Mouse (Mus musculus) lung, adult 2 months (tissue): Measurements from ENCODE around the gene Rif1.

Experiments
- CTCF ChIP-seq: fragments of 200-500 bp; IDR thresholded peaks from 2 replicates; pipeline ENCODE4 v1.5.1; 2011; ENCODE audit warnings: mild to moderate bottlenecking, low read length, control low read depth; ENCODE audit not compliant: insufficient read depth
- POLR2A ChIP-seq: fragments of 200-500 bp; IDR thresholded peaks from 2 replicates; pipeline ENCODE4 v1.6.1; 2011; ENCODE audit warnings: low read depth, mild to moderate bottlenecking, control low read depth, low read length, borderline replicate concordance; ENCODE audit errors: extremely low read depth

DNA sequence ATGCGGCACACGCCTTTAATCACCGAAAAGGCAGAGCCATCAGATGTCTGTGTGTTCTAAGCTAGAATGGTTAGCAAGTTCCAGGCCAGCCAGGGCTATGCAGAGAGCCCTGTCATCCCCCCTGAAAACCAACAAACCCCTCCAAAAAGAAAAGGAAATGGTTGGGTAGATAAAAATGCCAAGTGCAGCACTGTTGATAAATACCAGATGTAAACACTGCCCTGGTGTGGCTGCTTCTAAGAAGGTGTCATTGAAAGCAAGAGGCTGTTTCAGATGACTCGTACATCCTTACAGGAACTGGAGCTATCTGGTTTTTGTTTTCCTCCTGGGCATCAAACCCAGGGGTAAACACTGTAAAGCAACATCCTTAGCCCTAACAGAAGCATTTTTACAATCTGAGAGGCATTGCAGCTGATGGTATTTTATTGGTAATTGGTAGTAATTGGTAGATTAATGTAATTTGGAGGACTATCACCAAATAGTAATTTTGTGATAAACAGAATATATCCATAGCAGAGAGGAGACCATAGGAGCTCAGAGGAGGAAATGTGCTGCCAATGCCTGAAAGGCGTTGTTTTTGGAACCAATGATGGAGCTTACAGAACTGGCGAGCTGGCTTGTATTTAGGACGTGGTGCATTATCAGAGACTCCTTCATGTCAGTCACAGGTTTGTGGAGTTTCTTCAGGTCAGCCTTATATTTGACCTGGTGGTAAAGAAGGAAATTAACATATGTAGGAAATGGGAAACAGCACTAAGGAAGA is 96.8 kb downstream of the Rif1 start:
- no peak for TF ChIP-seq CTCF
- no peak for TF ChIP-seq POLR2A
